ENCODE assay signal across 16 mouse cellular contexts in the genomic region with DNA sequence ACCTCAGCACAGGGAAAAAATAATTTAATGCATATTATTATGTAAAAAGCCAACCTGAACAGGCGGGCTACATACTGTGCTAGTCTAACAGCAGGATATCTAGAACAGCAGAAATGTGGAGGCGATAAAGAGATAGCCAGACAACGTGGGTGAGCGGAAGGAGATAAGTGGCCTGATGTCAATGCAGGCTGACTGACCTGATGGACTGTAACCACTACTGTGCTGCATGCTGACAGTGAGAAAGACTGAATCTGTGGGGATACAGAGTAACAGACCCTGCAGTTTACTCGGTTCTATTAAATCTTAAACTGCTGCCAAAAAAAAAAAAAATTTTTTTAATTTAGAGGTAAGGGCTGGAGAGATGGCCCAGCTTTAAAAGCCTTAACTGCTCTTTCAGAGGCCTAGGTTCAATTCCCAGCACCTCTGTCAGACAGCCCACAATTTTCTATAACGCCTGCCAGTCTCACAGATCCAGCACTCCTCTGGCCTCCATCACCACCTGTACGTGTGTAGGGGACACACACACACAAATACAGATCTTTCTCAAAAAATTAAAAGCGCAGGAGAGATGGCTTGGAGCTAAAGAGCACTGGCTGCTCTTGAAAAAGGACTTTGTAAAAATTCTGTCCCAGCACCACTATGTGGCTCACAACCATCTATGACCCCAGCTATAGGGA. TPM values are rescaled to one million over a fixed set of nuclear protein-coding genes. Genes with fewer than 3 reads are reported as not detected.
DNase-seq lines count a peak whose midpoint lies in the region; ATAC-seq and TF ChIP-seq lines count a peak whose summit lies in the region.
"Had no signal": no experiment of that assay in that cellular context is flagged by ENCODE, and none has a peak within 500 bp of the region (broad histone marks: within the 10 kb centered on the region; RNA-seq: fewer than 3 reads in every experiment).

No protein-coding gene starts in this region.

- in situ Hi-C loops in CH12.LX (cut with MboI; ENCODE audit: low pct_ligation_motif_present, low pct_unique_long_range_greater_than_20kb, low sequenced_read_pairs), result no loop called here

- WGBS in liver, embryonic 15.5 days (ENCODE audit: insufficient replicate concordance), result 32% methylated on average over 8 of the region's 8 CpGs
- 72% methylated on average over 8 of the region's 8 CpGs for WGBS in hindbrain, postnatal 0 days

- 0 out of 2 replicates have a peak, but pooled peaks cover 4% of the 10 kb centered on the region for H3K79me2 ChIP-seq in CH12.LX (replicated peaks; ENCODE audit: control insufficient read depth, extremely low read depth, insufficient read depth, poor library complexity, severe bottlenecking)

- H3K27ac ChIP-seq in CH12.LX (ENCODE audit: insufficient read depth, low read depth), result no peak overlapping the region
- peak overlapping the region; percentile 85 for H3K27ac ChIP-seq in liver, embryonic 15.5 days (replicated peaks)
- H3K27ac ChIP-seq in hindbrain, postnatal 0 days, result no peak overlapping the region
- H3K27ac ChIP-seq: limb, embryonic 12.5 days; neural tube, embryonic 15.5 days had no signal

- peak overlapping the region; percentile 58 for H3K4me2 ChIP-seq in CH12.LX (ENCODE audit: insufficient read depth, low read depth, poor library complexity, severe bottlenecking)
- peak overlapping the region; percentile 74 for H3K4me2 ChIP-seq in liver, embryonic 15.5 days
- no peak overlapping the region for H3K4me2 ChIP-seq in hindbrain, postnatal 0 days (ENCODE audit: low read depth, low read length)
- H3K4me2 ChIP-seq: limb, embryonic 12.5 days; midbrain, embryonic 11.5 days; neural tube, embryonic 15.5 days had no signal

- H3K9ac ChIP-seq in CH12.LX (ENCODE audit: insufficient read depth, low read depth), result peak overlapping the region; percentile 53; the same call in 1 of the 2 replicates
- no peak overlapping the region for H3K9ac ChIP-seq in liver, embryonic 15.5 days
- no peak overlapping the region for H3K9ac ChIP-seq in hindbrain, postnatal 0 days (replicated peaks; ENCODE audit: low read length)
- H3K9ac ChIP-seq: limb, embryonic 12.5 days; neural tube, embryonic 15.5 days had no signal

- no peak for TF ChIP-seq CTCF in CH12.LX (conservative IDR thresholded peaks at IDR 0.05 in 1 of 2, IDR thresholded peaks at IDR 0.05 in 1 of 2; ENCODE audit: low read depth in 2 of 2, low read length in 2 of 2)
- no peak for TF ChIP-seq CTCF in hindbrain, postnatal 0 days (IDR thresholded peaks at IDR 0.05; ENCODE audit: low read depth)

- TF ChIP-seq POLR2A in CH12.LX (IDR thresholded peaks at IDR 0.05; ENCODE audit: low read depth, low read length), result no peak

- no peaks in the 10 kb centered on the region for H3K36me3 ChIP-seq in CH12.LX (replicated peaks in 1 of 2; ENCODE audit: control insufficient read depth in 1 of 2, insufficient read depth in 1 of 2, low read length in 1 of 2)
- H3K36me3 ChIP-seq in liver, embryonic 15.5 days (replicated peaks), result no peaks in the 10 kb centered on the region
- H3K36me3 ChIP-seq in hindbrain, postnatal 0 days (ENCODE audit: insufficient read depth, low read length), result no peaks in the 10 kb centered on the region
- H3K36me3 ChIP-seq: limb, embryonic 12.5 days; neural tube, embryonic 15.5 days had no signal

- peaks cover 11 to 28% of the 10 kb centered on the region in 2 experiments for H3K4me1 ChIP-seq in CH12.LX (ENCODE audit: control insufficient read depth in 1 of 2, insufficient read depth in 2 of 2)
- peaks cover 55% of the 10 kb centered on the region for H3K4me1 ChIP-seq in liver, embryonic 15.5 days (replicated peaks)
- H3K4me1 ChIP-seq in hindbrain, postnatal 0 days (ENCODE audit: insufficient read depth, low read length), result no peaks in the 10 kb centered on the region

- no peaks in the 10 kb centered on the region for H3K9me3 ChIP-seq in CH12.LX (replicated peaks; ENCODE audit: low read length)
- H3K9me3 ChIP-seq in liver, embryonic 15.5 days (replicated peaks), result no peaks in the 10 kb centered on the region
- no peaks in the 10 kb centered on the region for H3K9me3 ChIP-seq in hindbrain, postnatal 0 days (ENCODE audit: low read length)
- H3K9me3 ChIP-seq: limb, embryonic 12.5 days; neural tube, embryonic 15.5 days had no signal

- peak; percentile 59 for DNase-seq in cerebellum, adult 9-11 months
- no peak for DNase-seq in cerebellum, adult 8-10 months
- DNase-seq in CH12.LX (ENCODE audit: extremely low read depth), result no peak
- no peak for DNase-seq in adrenal gland, postnatal 10 days
- DNase-seq in hindbrain, postnatal 0 days (ENCODE audit: low spot score), result no peak
- no peak for DNase-seq in ovary, postnatal 36 days (ENCODE audit: low spot score)
- DNase-seq: adrenal gland, postnatal 25 days; gastrocnemius, postnatal 14 days; kidney, adult 9 months; thymus, postnatal 25 days had no signal

- no peak for TF ChIP-seq EP300 in CH12.LX (IDR thresholded peaks at IDR 0.05; ENCODE audit: low read length)

- peak; percentile 59 for ATAC-seq in common myeloid progenitor, adult 5-6 weeks (replicated peaks; ENCODE audit: low read depth, poor library complexity, severe bottlenecking)
- ATAC-seq in liver, embryonic 15.5 days (ENCODE audit: insufficient read depth), result peak; percentile 91
- ATAC-seq in hindbrain, postnatal 0 days, result no peak
- ATAC-seq: forebrain, embryonic 16.5 days had no signal

- dilution Hi-C loops in CH12.LX (cut with MboI; ENCODE audit: extremely low pct_ligation_motif_present, extremely low pct_unique_long_range_greater_than_20kb, low sequenced_read_pairs), result no loop called here

- TF ChIP-seq RAD21 in CH12.LX (IDR thresholded peaks at IDR 0.05; ENCODE audit: low read depth, low read length), result no peak

- no peaks in the 10 kb centered on the region for H3K27me3 ChIP-seq in CH12.LX (replicated peaks)
- H3K27me3 ChIP-seq in liver, embryonic 15.5 days, result no peaks in the 10 kb centered on the region
- H3K27me3 ChIP-seq in hindbrain, postnatal 0 days (ENCODE audit: insufficient read depth, low read length), result no peaks in the 10 kb centered on the region
- H3K27me3 ChIP-seq: limb, embryonic 12.5 days; neural tube, embryonic 15.5 days had no signal

- peak overlapping the region in 1 of 3 experiments; percentile 62 for H3K4me3 ChIP-seq in CH12.LX (replicated peaks in 1 of 3; ENCODE audit: low read depth in 2 of 3, low read length in 2 of 3, poor library complexity in 1 of 3)
- no peak overlapping the region for H3K4me3 ChIP-seq in liver, embryonic 15.5 days (replicated peaks)
- H3K4me3 ChIP-seq in hindbrain, postnatal 0 days (ENCODE audit: low read length), result no peak overlapping the region
- H3K4me3 ChIP-seq: limb, embryonic 12.5 days; neural tube, embryonic 15.5 days had no signal

TF ChIP-seq in CH12.LX, 34 proteins besides CTCF, POLR2A, EP300 and RAD21:
- TF ChIP-seq USF1 (IDR thresholded peaks at IDR 0.05; ENCODE audit: low read depth, low read length), result no peak
- TF ChIP-seq GABPA (IDR thresholded peaks at IDR 0.05; ENCODE audit: insufficient replicate concordance, low read depth, low read length), result no peak
- TF ChIP-seq MAX (IDR thresholded peaks at IDR 0.05; ENCODE audit: low read length), result no peak
- TF ChIP-seq ZC3H11A (IDR thresholded peaks at IDR 0.05; ENCODE audit: low read depth, low read length), result no peak
- TF ChIP-seq TCF12 (IDR thresholded peaks at IDR 0.05; ENCODE audit: low read depth, low read length), result no peak
- TF ChIP-seq RCOR1 (conservative IDR thresholded peaks at IDR 0.05; ENCODE audit: low read depth, low read length), result no peak
- TF ChIP-seq CHD2 (IDR thresholded peaks at IDR 0.05; ENCODE audit: low read length), result no peak
- TF ChIP-seq MEF2A (IDR thresholded peaks at IDR 0.05; ENCODE audit: borderline replicate concordance, low read depth, low read length), result no peak
- no peak for TF ChIP-seq SMC3 (IDR thresholded peaks at IDR 0.05; ENCODE audit: low read depth, low read length)
- no peak for TF ChIP-seq JUND (conservative IDR thresholded peaks at IDR 0.05; ENCODE audit: low read depth, low read length)
- TF ChIP-seq BHLHE40 (IDR thresholded peaks at IDR 0.05; ENCODE audit: low read depth, low read length), result no peak
- TF ChIP-seq USF2 (conservative IDR thresholded peaks at IDR 0.05; ENCODE audit: low read depth, low read length), result no peak
- TF ChIP-seq UBTF (IDR thresholded peaks at IDR 0.05; ENCODE audit: low read depth, low read length), result no peak
- no peak for TF ChIP-seq MYC (IDR thresholded peaks at IDR 0.05; ENCODE audit: low read depth, low read length)
- TF ChIP-seq POLR2AphosphoS2 (IDR thresholded peaks at IDR 0.05; ENCODE audit: low read depth, low read length), result no peak

RNA-seq across cellular contexts. Expression of gene Fam69a, which starts 27.1 kb away (rescaled TPM):
- total RNA-seq in CH12.LX (2012; rRNA removed) (4.2 and 5.6 TPM in 2 replicates), CH12.LX (2014; rRNA removed) (6.5 and 7.8 TPM in 2 replicates)
- polyA plus RNA-seq in CH12.LX (2012; ENCODE audit: insufficient read length, low read depth), result 14.2 and 25.4 TPM in 2 replicates
- total RNA-seq in common myeloid progenitor, adult 5-6 weeks (2017), result 15.8 and 28.6 TPM in 2 replicates
- 7.8 and 8.9 TPM in 2 replicates for polyA plus RNA-seq in liver, embryonic 15.5 days (2015; fragmentation: Nextera tagmentation; extraction: Ambion mirVana)
- 10 to 100 TPM; 18.0 to 18.5 TPM for total RNA-seq in adrenal gland, postnatal 10 days (2021)
- 16.4 and 28.8 TPM in 2 replicates for total RNA-seq in hindbrain, postnatal 0 days (2014; rRNA removed)
- polyA plus RNA-seq in hindbrain, postnatal 0 days (2015; fragmentation: Nextera tagmentation; extraction: Ambion mirVana), result 73.6 and 79.5 TPM in 2 replicates

RNA-seq across cellular contexts. Expression of gene Rpl5, which starts 59.5 kb away (rescaled TPM):
- 728 and 973 TPM in 2 replicates for total RNA-seq in CH12.LX (2012; rRNA removed)
- total RNA-seq in CH12.LX (2014; rRNA removed), result 368 and 406 TPM in 2 replicates
- polyA plus RNA-seq in CH12.LX (2012; ENCODE audit: insufficient read length, low read depth), result 116 and 236 TPM in 2 replicates
- 363 and 432 TPM in 2 replicates for total RNA-seq in common myeloid progenitor, adult 5-6 weeks (2017)
- polyA plus RNA-seq in liver, embryonic 15.5 days (2015; fragmentation: Nextera tagmentation; extraction: Ambion mirVana), result 26.1 and 26.7 TPM in 2 replicates
- 10 to 100 TPM; 69.0 to 79.1 TPM for total RNA-seq in adrenal gland, postnatal 10 days (2021)
- 78.0 and 106 TPM in 2 replicates for total RNA-seq in hindbrain, postnatal 0 days (2014; rRNA removed)
- polyA plus RNA-seq in hindbrain, postnatal 0 days (2015; fragmentation: Nextera tagmentation; extraction: Ambion mirVana), result 51.7 and 57.8 TPM in 2 replicates
